In the genomic region with DNA sequence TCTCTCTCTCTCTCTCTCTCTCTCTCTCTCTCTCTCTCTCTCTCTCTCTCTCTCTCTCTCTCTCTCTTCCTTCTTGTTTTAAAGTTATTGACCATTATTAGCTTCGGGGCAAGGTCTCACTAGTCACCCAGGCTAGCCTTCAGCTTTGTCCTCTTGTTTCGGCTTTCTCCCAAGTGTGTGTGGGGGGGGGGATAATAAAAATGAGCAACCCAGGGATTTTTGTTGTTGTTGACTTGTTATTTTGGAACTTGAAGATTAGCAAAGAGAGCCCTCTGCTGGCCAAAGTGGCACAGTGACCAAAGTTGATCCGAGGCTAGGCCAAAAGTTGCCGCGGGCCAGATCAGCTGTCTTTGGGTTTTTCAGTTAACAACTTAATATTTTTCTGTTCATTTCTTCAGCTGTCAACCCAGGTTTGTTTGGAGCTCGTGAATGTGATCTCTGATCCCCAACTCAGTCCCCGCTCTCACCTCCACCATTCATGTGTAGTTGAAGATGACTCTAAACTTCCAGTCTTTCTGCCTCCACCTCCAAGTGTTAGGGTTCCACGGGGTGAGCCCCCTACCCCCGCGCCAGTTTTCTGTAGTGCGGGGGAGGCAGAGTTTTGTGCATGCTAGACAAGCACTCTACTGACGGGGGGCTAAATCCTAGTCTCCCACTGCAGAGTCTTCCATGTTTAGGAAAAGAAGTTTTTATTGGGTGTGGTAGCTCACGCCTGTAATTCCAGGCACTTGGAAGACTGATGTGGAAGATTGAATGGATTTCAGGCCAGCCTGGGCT, we compare ENCODE assay signal across 9 mouse cellular contexts. TPM values are rescaled to one million over a fixed set of nuclear protein-coding genes. Genes with fewer than 3 reads are reported as not detected.
DNase-seq lines count a peak whose midpoint lies in the region; ATAC-seq and TF ChIP-seq lines count a peak whose summit lies in the region.
"Had no signal": no experiment of that assay in that cellular context is flagged by ENCODE, and none has a peak within 500 bp of the region (broad histone marks: within the 10 kb centered on the region; RNA-seq: fewer than 3 reads in every experiment).

No protein-coding gene starts in this region.

- H3K36me3 ChIP-seq in heart, embryonic 12.5 days, result peaks cover 12% of the 10 kb centered on the region
- no peaks in the 10 kb centered on the region for H3K36me3 ChIP-seq in midbrain, embryonic 15.5 days (replicated peaks)
- H3K36me3 ChIP-seq: neural tube, embryonic 13.5 days had no signal

- H3K27me3 ChIP-seq in heart, embryonic 12.5 days (replicated peaks), result no peaks in the 10 kb centered on the region
- no peaks in the 10 kb centered on the region for H3K27me3 ChIP-seq in midbrain, embryonic 15.5 days (replicated peaks)
- H3K27me3 ChIP-seq: neural tube, embryonic 13.5 days had no signal

- H3K4me2 ChIP-seq in heart, embryonic 12.5 days, result no peak overlapping the region
- no peak overlapping the region for H3K4me2 ChIP-seq in midbrain, embryonic 15.5 days
- H3K4me2 ChIP-seq: neural tube, embryonic 13.5 days had no signal

- DNase-seq in heart, adult 18-20 months, result peak; percentile 74 to 90
- peak; percentile 77 for DNase-seq in heart, postnatal 4 days
- DNase-seq in left cerebral cortex, postnatal 14 days (ENCODE audit: low spot score in 2 of 2), result peak; percentile 56 to 71
- DNase-seq in spleen, postnatal 4 days (ENCODE audit: low spot score in 2 of 2), result peak; percentile 73 to 85

- H3K9me3 ChIP-seq in heart, embryonic 12.5 days (replicated peaks), result no peaks in the 10 kb centered on the region
- no peaks in the 10 kb centered on the region for H3K9me3 ChIP-seq in midbrain, embryonic 15.5 days
- H3K9me3 ChIP-seq: neural tube, embryonic 13.5 days had no signal

- peaks cover 40% of the 10 kb centered on the region for H3K4me1 ChIP-seq in heart, embryonic 12.5 days (replicated peaks)
- peaks cover 8% of the 10 kb centered on the region for H3K4me1 ChIP-seq in bone marrow macrophage, adult 2 months (ENCODE audit: control insufficient read depth, insufficient read depth, low read length)
- peaks cover 18% of the 10 kb centered on the region for H3K4me1 ChIP-seq in embryonic fibroblast, embryonic 13.5 days (ENCODE audit: control insufficient read depth, insufficient read depth, low read length)
- H3K4me1 ChIP-seq in midbrain, embryonic 15.5 days, result no peaks in the 10 kb centered on the region
- H3K4me1 ChIP-seq: neural tube, embryonic 13.5 days had no signal

- no peak overlapping the region for H3K4me3 ChIP-seq in heart, embryonic 12.5 days
- no peak overlapping the region for H3K4me3 ChIP-seq in bone marrow macrophage, adult 2 months (ENCODE audit: insufficient read depth, low read length)
- H3K4me3 ChIP-seq in embryonic fibroblast, embryonic 13.5 days (ENCODE audit: insufficient read depth, low read length), result no peak overlapping the region
- H3K4me3 ChIP-seq in midbrain, embryonic 15.5 days, result no peak overlapping the region
- H3K4me3 ChIP-seq: neural tube, embryonic 13.5 days had no signal

- no peak overlapping the region for H3K27ac ChIP-seq in heart, embryonic 12.5 days (ENCODE audit: poor library complexity, severe bottlenecking)
- no peak overlapping the region for H3K27ac ChIP-seq in bone marrow macrophage, adult 2 months (ENCODE audit: insufficient read depth, low read depth, low read length)
- H3K27ac ChIP-seq in embryonic fibroblast, embryonic 13.5 days (ENCODE audit: insufficient read depth, low read length), result no peak overlapping the region
- no peak overlapping the region for H3K27ac ChIP-seq in midbrain, embryonic 15.5 days
- H3K27ac ChIP-seq: neural tube, embryonic 13.5 days had no signal

- no peak for ATAC-seq in heart, embryonic 12.5 days (ENCODE audit: insufficient number of reproducible peaks, low FRiP score)
- peak; percentile 50; the same call in 1 of the 2 replicates for ATAC-seq in midbrain, embryonic 15.5 days (replicated peaks)

- H3K9ac ChIP-seq in heart, embryonic 12.5 days, result no peak overlapping the region
- no peak overlapping the region for H3K9ac ChIP-seq in midbrain, embryonic 15.5 days
- H3K9ac ChIP-seq: neural tube, embryonic 13.5 days had no signal

- no peak for TF ChIP-seq POLR2A in bone marrow macrophage, adult 2 months (IDR thresholded peaks at IDR 0.05; ENCODE audit: borderline replicate concordance, low read depth, low read length)
- TF ChIP-seq POLR2A in embryonic fibroblast, embryonic 13.5 days (IDR thresholded peaks at IDR 0.05; ENCODE audit: low read depth, low read length), result no peak

- TF ChIP-seq CTCF in bone marrow macrophage, adult 2 months (IDR thresholded peaks at IDR 0.05; ENCODE audit: low read depth, low read length), result peak; percentile 70; the same call in 1 of the 2 replicates
- TF ChIP-seq CTCF in embryonic fibroblast, embryonic 13.5 days (IDR thresholded peaks at IDR 0.05; ENCODE audit: borderline replicate concordance, insufficient read depth, low read length), result 0 out of 2 replicates have a peak, but pooled peaks have one; percentile 12

- intact Hi-C loops in left cerebral cortex, postnatal 14 days (cut with DNase I), result loop anchor here (10.0 kb wide), 1 partner anchor 293 kb away; no protein-coding TSS in a partner anchor

- 43% methylated on average over 13 of the region's 13 CpGs for WGBS in heart, embryonic 12.5 days
- WGBS in midbrain, embryonic 15.5 days, result 46% methylated on average over 13 of the region's 13 CpGs

RNA-seq across cellular contexts. Expression of gene Cdkn1b, which starts 27.3 kb away (rescaled TPM):
- total RNA-seq in heart, adult 18-20 months (2021), result 10 to 100 TPM; 33.8 to 41.5 TPM
- 16.8 and 17.4 TPM in 2 replicates for polyA plus RNA-seq in heart, embryonic 12.5 days (2016; fragmentation: Nextera tagmentation; extraction: Ambion mirVana)
- 84.8 and 88.6 TPM in 2 replicates for polyA plus RNA-seq in bone marrow macrophage, adult 2 months (2012; ENCODE audit: insufficient read depth, insufficient read length, missing spikeins)
- 34.1 and 59.8 TPM in 2 replicates for polyA plus RNA-seq in embryonic fibroblast, embryonic 13.5 days (2011; ENCODE audit: insufficient read length, low read depth, missing spikeins)
- 10 to 100 TPM; 46.1 to 47.7 TPM for total RNA-seq in heart, postnatal 4 days (2021)
- 10 to 100 TPM; 45.1 to 49.4 TPM for total RNA-seq in left cerebral cortex, postnatal 14 days (2021)
- polyA plus RNA-seq in midbrain, embryonic 15.5 days (2015; fragmentation: Nextera tagmentation; extraction: Ambion mirVana), result 24.4 and 25.3 TPM in 2 replicates

RNA-seq across cellular contexts. Expression of gene Apold1, which starts 34.0 kb away (rescaled TPM):
- total RNA-seq in heart, adult 18-20 months (2021), result 1 to 10 TPM; 5.7 to 9.3 TPM
- 5.4 and 5.8 TPM in 2 replicates for polyA plus RNA-seq in heart, embryonic 12.5 days (2016; fragmentation: Nextera tagmentation; extraction: Ambion mirVana)
- polyA plus RNA-seq in bone marrow macrophage, adult 2 months (2012; ENCODE audit: insufficient read depth, insufficient read length, missing spikeins), result 0.29 and 0.36 TPM in 2 replicates
- 0.32 and 0.47 TPM in 2 replicates for polyA plus RNA-seq in embryonic fibroblast, embryonic 13.5 days (2011; ENCODE audit: insufficient read length, low read depth, missing spikeins)
- total RNA-seq in heart, postnatal 4 days (2021), result 10 to 100 TPM; 29.5 to 36.8 TPM
- total RNA-seq in left cerebral cortex, postnatal 14 days (2021), result 1 to 10 TPM; 5.1 to 7.2 TPM
- 3.9 and 4.4 TPM in 2 replicates for polyA plus RNA-seq in midbrain, embryonic 15.5 days (2015; fragmentation: Nextera tagmentation; extraction: Ambion mirVana)

RNA-seq across cellular contexts. Expression of gene Gpr19, which starts 49.1 kb away (rescaled TPM):
- 1 to 10 TPM; 3.9 to 5.0 TPM for total RNA-seq in heart, adult 18-20 months (2021)
- polyA plus RNA-seq in heart, embryonic 12.5 days (2016; fragmentation: Nextera tagmentation; extraction: Ambion mirVana), result 9.0 and 10.2 TPM in 2 replicates
- polyA plus RNA-seq in bone marrow macrophage, adult 2 months (2012; ENCODE audit: insufficient read depth, insufficient read length, missing spikeins), result 6.6 and 7.3 TPM in 2 replicates
- 3.2 and 6.6 TPM in 2 replicates for polyA plus RNA-seq in embryonic fibroblast, embryonic 13.5 days (2011; ENCODE audit: insufficient read length, low read depth, missing spikeins)
- 1 to 10 TPM; 6.3 to 6.6 TPM for total RNA-seq in heart, postnatal 4 days (2021)
- total RNA-seq in left cerebral cortex, postnatal 14 days (2021), result 10 to 100 TPM; 27.5 to 28.0 TPM
- polyA plus RNA-seq in midbrain, embryonic 15.5 days (2015; fragmentation: Nextera tagmentation; extraction: Ambion mirVana), result 40.1 and 44.0 TPM in 2 replicates
